Mouse (Mus musculus): ENCODE data around the gene Cln5.

The Cln5 gene

DNA sequence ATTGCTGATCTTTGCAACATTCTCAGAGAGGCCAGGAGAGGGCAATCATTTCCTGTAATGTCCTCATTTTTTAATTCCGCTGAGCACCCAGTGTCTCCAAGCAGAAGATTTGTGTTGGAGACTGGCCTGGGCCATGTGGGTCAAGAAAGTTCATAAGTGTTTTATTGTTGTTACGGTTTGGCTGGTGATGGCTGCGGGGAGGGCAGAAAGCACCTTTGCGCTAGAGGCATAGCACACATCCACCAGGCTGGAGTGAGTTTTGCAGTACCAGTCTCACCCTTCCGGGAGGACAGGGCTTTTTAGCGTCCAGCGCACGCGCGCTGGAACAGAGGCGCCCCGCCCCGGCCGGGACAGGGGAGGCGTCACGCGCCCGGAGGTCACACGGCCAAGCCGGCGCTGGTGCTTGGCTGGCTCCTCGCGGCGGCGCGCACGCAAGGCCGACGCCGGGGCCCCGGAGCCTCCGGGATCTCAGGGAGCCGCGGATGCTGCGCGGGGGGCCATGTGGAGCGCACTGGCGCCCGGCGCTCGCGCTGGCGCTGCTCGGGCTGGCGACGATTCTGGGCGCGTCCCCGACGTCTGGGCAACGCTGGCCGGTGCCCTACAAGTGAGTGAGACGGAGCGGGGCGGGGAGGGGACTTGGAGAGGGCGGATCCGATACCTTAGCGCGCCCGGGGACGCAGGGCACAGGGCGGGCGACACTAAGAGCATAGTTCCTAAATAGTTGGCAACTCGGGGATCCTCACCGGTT, at the start of gene Cln5:
TSS of gene Cln5 (plus strand) at position 353 of the 748 bp plus-strand sequence.
- peak; percentile 94 for DNase-seq (ENCODE audit: low spot score)

DNA sequence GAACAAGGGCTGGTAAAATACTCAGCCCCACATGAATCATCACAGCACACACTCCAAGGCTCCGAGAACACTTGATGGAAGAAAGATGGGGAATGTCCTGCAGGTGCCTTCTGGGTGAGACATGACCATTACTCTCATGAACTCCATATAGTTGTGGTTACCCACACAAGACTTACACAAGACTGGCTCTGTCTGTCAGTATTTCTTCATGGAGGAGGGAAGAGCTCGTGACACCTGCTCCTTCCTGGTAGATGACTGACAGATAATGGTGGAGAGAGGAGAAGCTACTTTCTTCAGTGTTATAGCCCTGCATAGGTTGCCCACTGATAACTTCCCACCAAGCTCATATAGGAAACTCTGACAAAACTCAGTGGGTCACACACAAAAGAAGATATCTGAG, 40.8 kb upstream of the Cln5 start:
- DNase-seq (ENCODE audit: low spot score) = no peak

DNA sequence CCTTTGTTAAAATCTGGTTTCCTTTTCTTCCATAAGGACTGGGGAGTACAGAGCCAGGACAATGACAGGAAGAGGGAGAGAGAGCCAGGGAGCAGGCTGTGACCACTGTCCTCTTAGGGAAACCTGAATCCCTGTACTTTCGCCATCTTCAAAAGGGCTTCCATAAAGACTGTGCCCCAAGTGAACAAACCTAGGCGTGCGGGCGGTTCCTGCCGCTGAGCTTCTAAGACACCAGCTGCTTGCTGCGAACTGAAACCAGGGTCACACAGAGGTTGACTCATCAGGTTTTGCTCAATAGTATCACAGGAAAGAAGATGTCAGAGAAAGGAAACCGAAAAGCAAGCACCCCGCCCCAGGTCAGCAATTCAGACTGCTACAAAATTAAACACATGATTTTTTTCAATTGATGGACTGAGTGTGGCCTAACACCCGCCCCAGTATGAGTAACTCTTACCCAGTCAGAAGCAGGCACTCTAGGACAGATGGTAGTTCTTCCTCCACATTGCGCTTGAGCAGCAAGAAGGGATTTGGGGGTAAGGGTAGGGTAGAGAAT, 36.7 kb upstream of the Cln5 start:
- DNase-seq (ENCODE audit: low spot score) = peak; percentile 25

DNA sequence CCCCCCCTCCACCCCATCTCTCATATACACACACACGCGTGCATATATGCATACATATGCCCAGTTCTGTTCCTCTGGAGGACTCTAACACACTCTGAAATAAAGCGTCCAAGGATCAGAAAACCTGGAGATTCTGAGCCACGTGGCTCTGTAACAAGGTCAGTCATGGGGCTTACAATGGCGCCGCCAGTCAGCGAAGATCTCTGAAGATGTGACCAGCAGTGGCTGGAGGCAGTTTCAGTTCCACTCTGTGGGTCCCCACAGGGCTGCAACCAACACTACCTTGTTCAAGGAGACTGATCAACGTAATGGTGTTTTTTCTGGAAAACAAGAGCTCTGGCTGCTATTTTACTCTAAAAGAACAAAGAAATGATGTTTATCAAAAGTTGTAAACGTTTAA, 35.9 kb upstream of the Cln5 start:
- peak; percentile 11 for DNase-seq (ENCODE audit: low spot score)

DNA sequence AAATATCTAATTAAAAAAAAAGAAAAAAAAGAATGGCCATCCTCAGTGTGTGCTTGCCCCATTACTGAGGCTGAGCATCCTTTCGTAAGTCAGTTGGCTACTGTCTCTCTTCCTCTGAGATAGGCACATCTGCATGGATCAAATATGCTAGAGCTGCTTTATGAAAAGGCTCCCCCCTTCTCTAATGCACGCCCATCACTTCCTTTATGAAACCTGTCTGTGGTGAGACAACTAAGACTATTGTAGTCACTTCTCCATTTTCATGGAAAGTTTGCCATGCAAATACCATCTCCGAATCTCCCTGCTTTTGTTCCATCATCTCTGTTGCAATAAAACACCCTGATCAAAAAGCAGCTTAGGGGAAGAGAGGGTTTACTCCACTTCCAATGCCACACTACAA, 33.0 kb upstream of the Cln5 start:
- DNase-seq (ENCODE audit: low spot score) = no peak

DNA sequence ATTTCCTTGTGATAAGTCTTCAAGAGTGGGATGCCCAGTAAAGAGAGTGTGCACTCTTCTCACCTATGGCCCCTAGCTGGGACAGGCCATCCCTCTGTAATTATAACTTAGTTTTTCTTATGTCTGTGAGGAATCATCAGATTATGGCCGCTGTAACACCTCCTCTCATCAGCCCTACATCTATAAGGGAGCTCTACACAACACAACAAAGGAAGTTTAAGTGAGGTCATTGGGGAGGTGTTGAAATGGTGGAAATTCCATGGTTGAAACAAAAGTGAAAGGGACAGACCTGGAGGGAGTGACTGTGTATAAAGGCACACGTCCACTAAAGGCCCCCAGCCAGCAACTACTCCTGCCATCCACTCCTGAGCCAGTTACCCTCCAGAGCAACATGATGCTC, 23.3 kb upstream of the Cln5 start, which contains the start of gene Acod1:
TSS of gene Acod1 (plus strand) at position 301 of the 400 bp plus-strand sequence.
- no peak for DNase-seq (ENCODE audit: low spot score)

DNA sequence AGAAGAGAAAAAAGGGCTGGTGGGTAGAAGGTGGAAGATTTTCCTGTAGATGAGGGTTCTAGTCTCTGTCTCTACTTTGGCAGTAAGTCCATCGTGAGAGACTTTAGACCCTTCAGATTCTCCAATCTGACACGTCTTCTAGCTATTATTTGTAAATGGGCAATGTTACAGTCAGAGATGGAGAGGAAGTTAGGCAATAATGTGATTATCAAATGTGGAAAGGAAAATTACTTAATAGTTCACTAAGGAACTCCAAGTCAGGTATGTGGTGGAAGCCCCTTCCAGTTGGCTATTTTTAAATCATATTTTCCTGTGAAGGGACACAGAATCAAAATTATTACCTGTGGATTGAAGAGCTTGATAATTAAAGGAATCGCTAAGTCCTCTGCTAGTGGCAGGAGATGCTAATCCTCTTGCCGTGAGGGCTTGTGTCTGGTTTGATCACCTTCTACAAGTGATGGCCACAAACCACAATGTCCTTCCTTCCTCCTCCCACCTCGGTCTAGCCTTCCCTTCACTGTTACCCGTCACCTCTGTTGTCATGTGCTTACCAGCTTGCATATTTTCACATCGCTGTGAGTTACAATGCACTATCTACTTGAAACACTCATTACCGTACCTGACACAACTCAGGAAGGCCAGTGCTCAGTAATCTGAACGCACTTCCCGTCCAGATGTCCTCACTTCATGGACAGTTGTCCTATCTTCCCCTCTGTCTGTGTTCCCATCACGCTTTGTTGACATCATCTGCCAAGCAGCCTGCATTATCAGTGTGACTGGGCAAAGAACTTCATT, 21.5 kb upstream of the Cln5 start:
- no peak for DNase-seq (ENCODE audit: low spot score)

DNA sequence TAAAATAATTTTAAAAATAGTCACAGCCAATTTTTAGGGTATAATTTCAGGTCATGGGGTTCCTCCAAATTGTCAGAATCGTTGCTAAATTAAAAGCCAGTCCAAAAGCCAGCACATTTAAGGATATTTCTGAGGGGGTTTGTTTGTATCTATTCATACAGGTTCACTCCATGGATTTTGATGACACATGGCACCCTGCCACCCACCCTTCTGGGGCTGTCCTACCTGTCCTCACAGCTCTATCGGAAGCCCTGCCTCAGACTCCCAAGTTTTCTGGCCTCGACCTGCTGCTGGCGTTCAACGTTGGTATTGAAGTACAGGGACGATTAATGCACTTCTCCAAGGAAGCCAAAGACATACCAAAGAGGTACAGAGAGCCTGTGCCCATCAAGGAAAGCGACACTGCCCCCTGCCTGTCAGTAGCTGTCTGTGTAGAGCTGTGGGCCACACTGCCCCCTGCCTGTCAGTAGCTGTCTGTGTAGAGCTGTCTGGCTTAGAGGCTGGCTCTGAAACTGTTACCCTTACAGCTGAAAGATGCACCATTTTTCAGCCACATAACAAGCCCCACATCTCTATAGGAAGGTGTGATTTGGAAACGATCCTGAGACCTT, 18.8 kb upstream of the Cln5 start:
- DNase-seq (ENCODE audit: low spot score) = peak; percentile 47

DNA sequence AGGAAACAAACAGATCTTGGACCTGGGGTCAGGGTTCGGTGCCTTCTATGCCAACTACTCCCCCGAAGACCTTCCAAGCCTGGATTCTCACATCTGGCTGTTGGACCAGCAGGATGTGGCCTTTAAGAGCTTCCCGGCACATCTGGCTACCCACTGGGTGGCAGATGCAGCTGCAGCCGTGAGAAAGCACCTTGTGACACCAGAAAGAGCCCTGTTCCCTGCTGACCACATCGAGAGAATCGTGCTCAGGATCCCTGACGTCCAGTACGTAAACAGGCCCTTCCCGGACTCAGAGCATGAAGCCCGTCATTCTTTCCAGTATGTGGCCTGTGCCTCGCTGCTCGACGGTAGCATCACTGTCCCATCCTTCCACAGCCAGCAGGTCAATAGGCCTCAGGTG, 15.3 kb upstream of the Cln5 start:
- no peak for DNase-seq (ENCODE audit: low spot score)

DNA sequence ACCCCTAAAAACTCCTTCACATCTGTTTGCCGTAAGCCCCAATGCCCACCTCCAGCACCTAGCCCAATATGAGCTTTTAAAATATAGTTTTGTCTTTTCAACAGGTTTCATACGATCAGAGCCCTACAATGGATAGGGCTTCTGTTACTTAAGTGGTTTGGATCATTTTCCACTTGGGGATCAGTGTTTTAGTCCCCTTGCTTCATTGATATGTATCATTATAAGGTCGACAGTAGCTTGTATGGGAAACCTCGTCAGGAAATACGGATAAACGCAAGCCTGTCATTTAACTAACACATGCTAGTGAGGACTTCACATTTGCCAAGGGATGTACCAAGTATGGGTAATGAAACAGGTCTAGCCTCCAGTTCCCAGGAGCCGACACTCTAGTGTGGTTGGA, 13.4 kb upstream of the Cln5 start:
- no peak for DNase-seq (ENCODE audit: low spot score)

DNA sequence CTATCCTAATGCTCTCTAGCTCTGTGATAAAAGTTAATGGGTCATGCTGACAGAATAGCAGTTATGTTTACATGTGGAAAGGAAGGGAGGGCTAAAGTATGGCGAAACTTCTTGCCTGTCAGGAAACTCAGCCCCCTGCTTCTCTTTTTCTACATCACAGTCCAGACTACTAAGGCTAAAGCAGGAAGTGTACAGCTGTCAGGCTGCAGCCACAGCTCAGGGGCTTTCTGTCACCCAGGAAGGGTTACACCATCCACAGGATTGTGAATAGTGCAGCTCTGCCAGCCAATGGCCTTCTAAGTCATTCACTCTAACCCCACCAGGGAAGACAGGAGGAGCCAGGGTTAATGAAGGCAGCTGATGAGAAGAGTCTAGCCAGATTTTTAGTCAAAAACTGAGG, 11.0 kb upstream of the Cln5 start:
- no peak for DNase-seq (ENCODE audit: low spot score)

DNA sequence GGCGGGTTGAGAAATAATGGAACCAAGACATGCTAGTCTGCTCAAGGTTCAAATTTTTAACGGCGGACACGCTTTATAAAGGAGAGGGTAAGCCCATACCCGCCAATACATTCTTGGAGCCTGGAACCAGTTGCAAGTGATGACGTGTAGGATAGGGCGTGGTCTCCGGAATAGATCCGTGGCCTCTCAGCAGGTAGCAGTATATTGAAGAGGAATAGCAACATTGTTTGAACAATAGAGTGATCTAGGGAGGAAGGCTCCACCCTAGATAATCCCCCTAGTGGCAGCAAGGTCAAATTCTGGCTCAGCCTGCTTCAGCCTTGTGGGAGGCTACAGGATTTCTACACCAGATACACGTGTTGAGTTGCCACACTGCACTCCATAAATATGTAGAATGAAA, 10.5 kb upstream of the Cln5 start:
- no peak for DNase-seq (ENCODE audit: low spot score)

DNA sequence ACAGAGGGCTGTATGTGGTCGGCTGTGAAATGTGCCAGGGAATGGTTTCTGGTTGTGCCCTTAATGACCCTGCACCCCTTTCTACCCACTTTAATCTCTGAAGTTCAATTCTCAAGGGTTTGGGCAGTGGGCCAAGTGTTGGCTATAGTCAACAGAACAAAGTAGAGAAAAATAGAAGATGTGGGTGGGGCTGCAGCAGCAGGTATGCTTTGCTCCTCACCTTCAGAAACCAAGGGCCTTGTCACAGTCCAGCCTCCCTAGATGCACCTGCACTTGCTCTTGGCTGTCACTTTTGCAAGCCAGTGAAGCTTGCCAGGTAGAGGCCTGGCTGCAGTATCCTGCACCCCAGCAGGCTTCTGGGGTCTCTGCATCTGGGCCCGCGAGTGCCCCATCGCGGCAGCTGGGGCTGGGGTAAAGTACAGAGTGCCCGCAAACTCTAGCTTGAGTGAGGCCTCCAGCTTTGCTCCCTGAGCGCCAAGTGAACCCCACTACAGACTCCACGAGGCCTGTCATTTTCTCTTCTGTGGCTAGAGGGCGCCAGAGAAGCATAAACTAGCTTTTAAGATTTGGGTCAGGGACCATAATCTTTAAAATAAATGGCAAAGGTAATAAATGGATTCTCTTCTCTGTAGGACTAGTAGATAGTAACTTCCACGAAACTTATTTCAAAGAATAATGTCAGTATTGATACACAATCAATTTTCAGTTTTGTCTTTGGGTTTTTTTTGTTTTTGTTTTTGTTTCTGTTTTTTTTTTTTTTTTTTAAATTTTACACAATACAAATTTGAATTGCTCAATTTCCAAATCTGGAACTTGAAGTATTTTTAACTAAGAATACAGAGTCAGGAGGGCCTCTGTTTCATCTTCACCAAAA, 4.5 kb upstream of the Cln5 start:
- DNase-seq (ENCODE audit: low spot score) = peak; percentile 54

DNA sequence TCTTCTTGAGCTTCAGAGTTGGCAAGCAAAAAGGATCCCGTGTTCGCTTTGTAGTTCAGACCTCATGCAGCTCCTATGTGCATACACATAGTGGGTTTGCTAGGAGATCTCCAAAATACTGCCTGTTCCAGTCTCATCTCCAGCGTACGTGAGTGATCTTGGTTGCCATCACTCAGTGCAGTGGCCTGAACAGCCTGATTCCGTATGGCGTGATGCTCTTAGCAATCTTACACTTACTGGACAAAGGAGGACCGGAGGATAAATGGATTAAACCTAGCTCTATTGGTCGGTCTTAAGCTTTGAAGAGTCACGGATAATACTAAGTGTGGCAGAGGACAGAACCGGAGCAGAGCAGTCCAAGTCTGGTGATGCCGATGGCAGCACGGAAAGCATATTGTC, 552 bp upstream of the Cln5 start:
- no peak for DNase-seq (ENCODE audit: low spot score)

DNA sequence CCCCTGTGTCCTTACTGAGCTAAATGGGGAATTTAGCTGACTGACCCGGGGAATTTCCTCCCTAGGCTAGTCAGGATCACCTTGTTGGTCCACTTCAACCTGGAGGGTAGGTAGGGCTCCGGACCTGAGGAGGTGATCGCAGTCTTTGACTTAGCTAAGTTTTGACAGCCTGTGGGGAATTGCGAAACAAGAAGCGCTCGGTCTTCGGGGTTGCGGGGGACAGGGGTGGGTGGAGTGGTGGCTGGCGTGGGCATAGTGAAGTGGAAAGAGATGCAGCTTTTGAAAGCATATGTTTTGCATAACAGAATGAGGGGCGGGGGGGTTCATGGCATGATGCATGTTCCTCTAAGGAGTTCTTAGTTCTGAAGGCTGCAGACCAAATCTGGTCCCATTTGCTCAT, 774 bp downstream of the Cln5 start:
- DNase-seq (ENCODE audit: low spot score) = no peak

DNA sequence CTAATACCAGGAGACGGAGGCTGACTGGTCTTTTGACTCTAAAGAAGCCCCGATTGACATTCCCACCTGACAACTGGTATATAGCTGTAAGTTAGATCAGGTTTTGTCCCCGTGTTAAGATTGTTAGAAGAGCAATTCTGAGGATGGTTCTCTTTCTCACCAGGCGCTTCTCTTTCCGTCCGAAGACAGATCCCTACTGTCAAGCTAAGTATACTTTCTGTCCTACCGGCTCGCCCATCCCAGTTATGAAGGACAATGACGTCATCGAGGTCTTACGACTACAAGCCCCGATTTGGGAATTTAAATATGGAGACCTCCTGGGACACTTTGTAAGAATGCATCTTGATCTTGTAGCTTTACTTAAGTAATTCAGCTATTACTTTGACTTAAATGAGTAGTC, 1.5 kb downstream of the Cln5 start:
- no peak for DNase-seq (ENCODE audit: low spot score)

DNA sequence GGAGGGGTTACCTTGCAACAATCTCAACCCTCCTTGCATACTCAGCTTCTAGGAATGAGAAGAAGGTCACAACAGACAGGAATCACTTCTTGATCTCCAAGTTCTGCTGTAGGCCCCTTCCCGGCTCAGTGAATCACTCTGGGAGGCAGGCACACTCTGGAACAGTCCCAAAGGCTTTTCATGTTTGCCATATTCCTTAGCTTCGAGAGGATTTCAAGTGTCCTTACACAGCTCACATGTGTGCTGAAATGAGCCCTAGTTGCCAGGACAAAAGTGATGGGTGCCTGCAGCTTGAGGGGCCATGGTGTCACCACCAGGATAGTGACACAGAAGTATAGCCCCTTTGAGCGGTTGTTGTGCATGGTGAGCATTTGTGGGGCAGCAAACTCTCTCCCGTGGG, 2.7 kb downstream of the Cln5 start:
- no peak for DNase-seq (ENCODE audit: low spot score)

DNA sequence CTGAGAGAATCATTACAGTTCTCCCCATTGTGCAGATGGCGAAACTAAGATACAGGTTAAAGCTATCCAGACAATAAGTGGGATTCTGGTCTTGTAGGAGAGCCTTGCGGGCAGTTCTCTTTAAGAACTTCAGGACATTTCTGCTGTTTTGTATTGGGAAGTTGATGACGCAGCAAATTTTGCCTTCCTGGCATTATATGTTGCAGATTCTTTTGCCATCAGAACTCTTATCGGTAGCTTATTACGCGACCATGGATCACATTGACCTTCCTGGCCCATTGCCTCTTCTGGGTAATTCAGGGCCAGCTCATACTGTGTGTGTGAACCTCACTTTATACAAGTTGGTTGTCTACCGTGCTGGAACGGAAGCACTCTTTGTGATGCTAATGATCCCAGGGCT, 3.8 kb downstream of the Cln5 start:
- no peak for DNase-seq (ENCODE audit: low spot score)

DNA sequence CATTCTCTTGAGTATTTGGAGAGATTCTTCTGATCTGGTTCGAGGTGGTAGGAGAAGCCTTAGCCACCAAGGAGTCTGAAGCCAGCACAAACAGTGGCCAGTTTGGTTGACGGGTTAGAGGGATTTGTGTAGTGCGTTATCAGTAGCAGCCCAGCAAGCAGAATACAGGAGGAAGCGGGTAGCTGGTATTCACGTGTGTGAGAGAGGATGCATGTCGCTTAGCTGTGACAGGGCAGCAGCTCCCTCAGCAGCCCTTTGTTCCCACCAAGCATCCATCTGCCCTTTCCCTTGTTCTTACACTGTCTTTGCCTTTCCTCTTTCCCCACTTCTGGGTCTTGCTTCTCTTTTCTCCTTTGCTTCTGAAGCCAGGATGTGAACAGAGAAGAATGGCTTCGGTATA, 5.2 kb downstream of the Cln5 start:
- DNase-seq (ENCODE audit: low spot score) = no peak

DNA sequence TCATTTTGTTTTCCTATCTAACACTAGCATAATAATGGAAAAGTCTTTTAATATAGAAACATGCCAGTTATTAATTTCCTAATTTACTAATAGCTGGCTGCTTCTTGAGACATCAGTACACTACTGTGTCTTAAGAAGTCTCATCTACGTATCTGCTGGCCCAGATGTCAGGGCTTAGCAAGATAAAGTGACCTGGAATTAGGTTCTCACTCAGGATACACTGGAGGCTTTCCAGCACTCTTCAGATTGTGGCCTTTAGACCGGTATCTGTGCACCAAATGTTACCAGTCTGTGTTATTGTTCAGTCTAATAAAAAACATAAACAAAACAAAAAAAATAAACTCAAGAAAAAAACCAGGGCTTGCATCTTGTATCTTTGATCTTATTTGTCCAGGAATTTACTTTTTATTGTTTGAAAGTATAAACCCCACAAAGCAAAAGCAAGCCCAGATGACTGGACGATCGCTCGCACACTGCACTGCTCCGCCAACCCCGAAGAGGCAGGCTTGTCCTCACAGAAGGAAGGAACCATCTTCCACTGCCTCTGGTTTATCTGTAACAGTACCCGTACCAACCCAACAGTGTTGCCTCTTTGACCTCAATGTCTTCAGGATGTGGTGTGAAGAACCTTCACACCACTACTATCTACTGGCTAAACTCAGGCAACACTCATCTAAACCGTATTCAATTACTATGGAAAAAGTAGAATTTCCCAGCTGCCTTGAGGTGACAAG, 7.4 kb downstream of the Cln5 start:
- DNase-seq (ENCODE audit: low spot score) = no peak

Measured in MN1 (cell line).